Mouse (Mus musculus): ENCODE data around the gene Crtc1.

The Crtc1 gene

DNA sequence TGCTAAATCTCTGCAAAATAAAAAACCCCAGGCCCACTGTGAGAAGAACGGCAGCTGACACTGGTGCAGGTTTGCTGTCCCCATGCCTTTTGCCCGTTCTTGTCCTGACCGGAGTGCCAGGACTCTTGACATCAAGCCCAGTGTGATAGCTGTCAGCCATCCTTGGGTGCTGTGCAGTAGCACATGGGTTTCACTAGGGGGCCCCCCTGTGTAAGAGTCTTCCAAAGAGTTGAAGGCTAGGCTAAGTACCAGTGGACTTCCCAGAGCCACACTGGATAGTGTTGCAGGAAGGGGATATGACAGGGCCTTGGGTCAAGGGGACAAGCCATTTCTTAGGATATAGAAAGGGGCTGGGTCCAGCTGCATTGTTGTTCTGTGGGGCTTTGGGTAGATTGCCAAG, 56.1 kb downstream of the Crtc1 start:
- in situ Hi-C loops (cut with MboI): no loop called here

DNA sequence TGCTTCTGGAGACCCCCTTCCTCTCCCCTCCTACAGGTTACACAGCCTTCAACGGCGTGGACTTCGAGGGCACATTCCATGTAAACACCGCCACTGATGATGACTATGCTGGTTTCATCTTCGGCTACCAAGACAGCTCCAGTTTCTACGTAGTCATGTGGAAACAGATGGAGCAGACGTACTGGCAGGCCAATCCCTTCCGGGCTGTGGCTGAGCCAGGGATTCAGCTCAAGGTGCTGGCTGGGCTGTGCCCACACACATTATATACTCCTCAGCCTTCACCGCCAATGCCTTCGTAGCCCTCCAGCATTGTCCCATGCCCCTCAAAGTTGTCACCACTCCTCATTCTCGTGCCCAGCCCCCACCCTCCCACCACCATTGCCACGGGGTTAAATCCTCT, 59.3 kb downstream of the Crtc1 start:
- in situ Hi-C loops (cut with MboI): no loop called here

DNA sequence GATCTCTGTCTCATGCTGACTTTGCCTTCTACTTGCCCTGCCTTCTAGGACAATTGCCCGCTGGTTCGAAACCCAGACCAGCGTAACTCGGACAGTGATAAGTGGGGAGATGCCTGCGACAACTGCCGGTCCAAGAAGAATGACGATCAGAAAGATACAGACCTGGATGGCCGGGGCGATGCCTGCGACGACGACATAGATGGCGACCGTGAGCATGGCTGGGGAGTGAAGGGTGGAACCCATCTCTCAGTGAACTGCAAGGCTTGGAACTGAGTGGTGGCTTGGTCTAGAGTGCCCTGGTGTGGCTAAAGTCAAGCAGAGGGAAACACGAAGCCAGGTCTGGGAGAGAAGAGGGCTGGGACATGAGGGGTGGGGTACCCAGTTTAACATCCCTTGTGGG, 62.3 kb downstream of the Crtc1 start:
- in situ Hi-C loops (cut with MboI): loop anchor here (5.0 kb wide), 1 partner anchor 130 kb away; the partner anchor contains the start of gene Rex1bd

DNA sequence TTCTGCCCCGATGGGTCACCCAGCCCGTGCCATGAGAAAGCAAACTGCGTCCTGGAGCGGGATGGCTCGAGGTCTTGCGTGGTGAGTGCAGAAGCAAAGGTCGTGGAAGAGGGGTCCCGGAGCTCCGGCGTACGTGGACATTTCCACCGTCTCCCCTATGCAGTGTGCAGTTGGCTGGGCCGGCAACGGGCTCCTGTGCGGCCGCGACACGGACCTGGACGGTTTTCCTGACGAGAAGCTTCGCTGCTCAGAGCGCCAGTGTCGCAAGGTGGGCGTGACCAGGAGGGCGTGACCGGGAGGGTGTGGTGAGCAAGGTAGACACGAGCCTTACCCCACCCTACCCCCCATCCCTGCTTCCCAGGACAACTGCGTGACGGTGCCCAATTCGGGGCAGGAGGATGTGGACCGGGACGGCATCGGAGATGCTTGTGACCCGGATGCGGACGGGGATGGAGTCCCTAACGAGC, 63.1 kb downstream of the Crtc1 start:
- in situ Hi-C loops (cut with MboI): loop anchor here (5.0 kb wide), 1 partner anchor 131 kb away; the partner anchor contains the start of gene Rex1bd

- in situ Hi-C loops (cut with MboI): loop anchor here (5.0 kb wide), 1 partner anchor 132 kb away; the partner anchor contains the start of gene Rex1bd
Measured at GRCm38 (mm10) chr8:70375212-70375859, 64.0 kb downstream of the Crtc1 start.

DNA sequence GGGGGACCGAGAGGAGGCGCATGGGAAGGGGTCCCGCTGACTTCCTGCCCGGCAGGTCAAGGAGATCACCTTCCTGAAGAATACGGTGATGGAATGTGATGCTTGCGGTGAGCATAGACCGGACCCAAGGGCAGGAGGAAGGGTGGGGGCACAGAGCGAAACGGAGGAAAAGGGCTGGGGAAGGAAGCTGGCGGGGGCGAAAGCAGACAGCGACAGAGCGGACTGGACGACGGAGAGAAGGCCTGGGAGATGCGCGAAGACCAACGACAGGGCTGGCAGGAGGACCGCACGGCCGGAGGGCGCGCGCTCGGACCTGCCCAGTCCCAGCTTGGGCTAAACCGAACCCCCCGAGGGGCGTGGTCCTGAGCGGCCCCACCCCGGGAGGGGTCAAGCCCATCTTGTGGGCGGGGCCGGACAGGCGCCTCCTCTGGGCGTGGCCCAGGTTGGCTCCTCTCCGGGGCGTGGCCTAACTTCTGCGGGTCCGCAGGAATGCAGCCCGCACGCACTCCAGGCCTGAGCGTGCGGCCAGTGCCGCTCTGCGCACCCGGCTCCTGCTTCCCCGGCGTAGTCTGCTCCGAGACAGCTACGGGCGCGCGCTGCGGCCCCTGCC, 65.0 kb downstream of the Crtc1 start:
- in situ Hi-C loops (cut with MboI): no loop called here

- in situ Hi-C loops (cut with MboI): no loop called here
Measured at GRCm38 (mm10) chr8:70373397-70374317, 65.7 kb downstream of the Crtc1 start, which contains the start of gene Comp. TSS of gene Comp (plus strand) at chr8:70373558.

GRCm38 (mm10) chr8:70371951-70372350, 67.4 kb downstream of the Crtc1 start:
- in situ Hi-C loops (cut with MboI): no loop called here

- in situ Hi-C loops (cut with MboI): no loop called here
Measured at GRCm38 (mm10) chr8:70370476-70370875, 68.9 kb downstream of the Crtc1 start.

DNA sequence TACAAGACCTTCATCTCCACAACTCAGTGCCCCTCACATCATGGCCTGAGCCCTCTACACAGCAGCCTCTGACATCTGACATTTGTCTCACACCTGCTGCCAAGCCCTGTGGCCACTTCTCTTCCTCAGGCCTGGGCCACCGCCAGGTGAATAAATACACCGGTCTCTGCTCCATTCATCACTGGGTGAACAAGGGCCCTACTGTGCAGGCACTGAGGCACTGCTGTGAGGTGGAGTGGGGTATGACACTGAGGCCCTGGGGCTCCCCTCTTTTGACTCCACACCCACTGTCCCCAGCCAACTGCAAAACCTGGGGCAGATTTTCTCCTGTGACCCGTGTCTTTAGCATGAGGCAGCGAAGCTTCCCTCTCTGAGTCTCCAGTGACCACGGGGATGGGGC, 72.8 kb downstream of the Crtc1 start:
- in situ Hi-C loops (cut with MboI): no loop called here

DNA sequence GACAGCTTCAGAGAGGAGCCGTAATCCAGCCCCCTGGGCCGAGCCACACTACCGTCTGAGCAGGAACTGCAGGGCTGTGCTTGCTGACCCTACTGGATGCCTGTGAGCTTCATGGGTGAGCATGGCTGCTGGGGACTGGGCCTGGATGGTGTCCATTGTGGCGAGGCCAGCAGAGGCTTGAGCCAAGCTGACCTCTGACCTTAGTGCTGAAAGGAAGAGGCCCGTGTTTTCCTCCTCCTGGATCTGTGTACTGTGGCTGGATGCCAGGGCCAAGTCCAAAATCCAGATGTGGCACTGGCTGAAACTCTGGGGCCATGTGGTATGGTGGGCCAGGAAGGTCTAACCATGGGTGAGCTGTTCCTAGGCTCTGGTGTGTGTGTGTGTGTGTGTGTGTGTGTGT, 75.3 kb downstream of the Crtc1 start:
- in situ Hi-C loops (cut with MboI): no loop called here

GRCm38 (mm10) chr8:70361484-70362032, 77.8 kb downstream of the Crtc1 start:
- in situ Hi-C loops (cut with MboI): no loop called here

DNA sequence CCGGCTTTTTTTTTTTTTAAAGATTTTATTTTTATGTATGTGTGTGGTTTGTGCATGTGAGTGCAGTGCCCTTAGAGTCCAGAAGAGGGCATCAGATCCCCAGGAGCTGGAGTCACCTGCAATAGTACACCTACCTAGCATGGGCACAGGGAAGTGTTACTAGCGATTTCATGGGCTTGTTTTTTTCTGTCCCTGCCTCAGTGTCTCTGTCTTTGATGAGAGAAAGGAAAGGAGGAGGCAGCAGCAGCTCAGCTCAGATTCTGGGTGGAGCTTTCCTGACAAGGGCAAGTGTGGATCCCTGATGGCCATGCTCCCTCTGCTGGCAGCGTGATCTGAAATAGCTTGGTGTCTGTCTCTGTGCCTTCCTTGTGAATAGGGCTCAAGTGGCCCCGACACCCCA, 78.6 kb downstream of the Crtc1 start:
- in situ Hi-C loops (cut with MboI): no loop called here

GRCm38 (mm10) chr8:70359411-70359810, 80.0 kb downstream of the Crtc1 start:
- in situ Hi-C loops (cut with MboI): no loop called here

DNA sequence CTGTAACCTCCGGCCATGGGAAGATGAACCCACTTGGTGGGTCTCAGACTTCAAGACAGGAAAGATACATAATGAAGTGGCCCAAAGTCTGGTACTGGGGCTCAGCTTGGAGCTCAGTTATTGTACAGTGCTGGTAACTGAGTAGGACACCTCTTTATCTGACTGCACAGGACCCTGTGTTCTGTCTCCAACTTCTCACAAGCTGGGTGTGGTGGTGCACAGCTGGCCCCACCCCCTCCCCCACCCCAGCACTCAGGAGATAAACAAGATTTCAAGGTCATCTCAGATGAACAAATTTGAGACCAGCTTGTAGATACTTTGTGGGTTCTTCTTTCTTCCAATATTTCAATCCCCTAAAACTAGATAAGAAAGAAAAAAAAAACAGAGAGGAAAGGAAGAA, 83.3 kb downstream of the Crtc1 start:
- in situ Hi-C loops (cut with MboI): no loop called here

GRCm38 (mm10) chr8:70354004-70354403, 85.4 kb downstream of the Crtc1 start:
- in situ Hi-C loops (cut with MboI): no loop called here

DNA sequence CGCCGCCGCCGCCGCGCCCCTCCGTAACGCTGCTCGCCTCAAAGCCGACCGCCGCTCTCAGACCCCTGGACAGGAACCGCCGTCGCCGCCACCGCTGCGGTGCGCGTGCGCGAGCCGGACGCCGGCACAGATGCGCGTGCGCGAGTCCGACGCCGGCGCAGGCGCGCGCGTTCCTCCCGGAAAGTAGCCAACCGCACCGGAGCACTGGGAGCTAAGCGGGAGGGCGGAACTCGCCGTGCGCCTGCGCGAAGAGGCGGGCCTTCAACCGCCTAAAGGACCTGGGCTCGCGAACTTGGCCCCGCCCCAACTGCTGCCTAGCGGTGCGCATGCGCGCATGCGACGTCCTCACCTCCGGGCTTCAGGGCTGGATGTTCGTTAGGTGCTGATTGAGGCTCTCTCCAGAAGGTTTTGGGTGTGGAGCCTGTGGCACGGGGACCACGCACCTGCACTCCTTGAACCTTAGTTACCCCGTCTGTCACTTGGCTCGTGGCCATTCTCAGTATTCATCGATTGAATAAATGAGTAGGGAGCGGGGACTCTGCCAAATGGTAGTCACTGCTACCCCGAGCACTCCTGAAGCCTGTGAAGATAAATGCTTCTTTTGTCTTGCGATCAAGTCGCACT, 86.1 kb downstream of the Crtc1 start, which contains the start of gene Upf1:
Gene Upf1 (minus strand): TSS at position 85 of the 624 bp plus-strand sequence.
- in situ Hi-C loops (cut with MboI): no loop called here

DNA sequence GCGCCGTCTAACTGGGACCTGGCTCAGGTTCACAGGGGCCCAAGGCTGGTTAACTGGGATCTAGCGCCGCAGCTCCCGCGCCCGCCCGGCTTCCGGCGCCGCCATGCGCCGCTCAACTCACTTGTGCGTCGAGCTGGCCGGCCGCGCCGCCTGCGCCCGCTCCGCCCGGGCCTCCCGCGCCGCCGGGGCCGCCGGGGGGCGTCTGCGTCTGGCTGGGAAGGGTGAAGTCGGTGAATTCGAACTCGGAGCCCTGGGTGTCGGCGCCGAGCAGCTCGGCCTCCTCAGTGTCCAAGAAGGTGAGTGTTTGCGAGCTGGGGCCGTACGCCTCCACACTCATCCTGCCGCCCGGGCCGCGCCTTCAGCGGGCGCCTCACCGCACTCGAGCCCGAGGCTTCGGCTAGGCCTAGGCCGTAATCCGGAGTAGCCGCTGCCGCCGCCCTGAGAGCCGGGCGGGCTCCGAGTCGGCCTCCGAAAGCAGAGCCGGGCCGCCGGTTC, 86.7 kb downstream of the Crtc1 start:
- in situ Hi-C loops (cut with MboI): no loop called here

GRCm38 (mm10) chr8:70352000-70352384, 87.4 kb downstream of the Crtc1 start:
- in situ Hi-C loops (cut with MboI): no loop called here

GRCm38 (mm10) chr8:70351035-70351999, 88.1 kb downstream of the Crtc1 start:
- in situ Hi-C loops (cut with MboI): no loop called here

Measured in mature B cell (primary cell).